Mouse (Mus musculus): ENCODE measurements around the gene Fancd2.

GRCm38 (mm10) chr6:113623941-113624751 is 92.7 kb downstream of the Fancd2 start, which contains the start of gene Vhl:
- no peak for TF ChIP-seq GATA1 (IDR thresholded peaks at IDR 0.05; ENCODE audit: low read length)
- TF ChIP-seq TAL1 (IDR thresholded peaks at IDR 0.05; ENCODE audit: low read length): no peak
